Mouse (Mus musculus) neural tube, embryonic 12.5 days (tissue): ENCODE data around the gene Slc26a10. TPM values are rescaled to one million over a fixed set of nuclear protein-coding genes. Genes with fewer than 3 reads are reported as not detected.
A peak's percentile ranks its signal among the peaks of the same experiment; 100 is the strongest.

Experiments
- ATAC-seq: fragments of 200-750 bp; cut with Nextera tagmentation; 2 replicates; pipeline ENCODE4 v1.8.0; 2017; ENCODE audit warnings: low read depth, mild to moderate bottlenecking, moderate TSS enrichment, moderate library complexity; ENCODE audit not compliant: low FRiP score
- H3K27ac ChIP-seq: fragments of 300-500 bp; sonication (generic); 2 replicates; pipeline ENCODE4 v1.5.1; 2016
- H3K27me3 ChIP-seq: fragments of 300-500 bp; sonication (generic); replicated peaks from 2 replicates; pipeline ENCODE4 v1.6.1; 2016; ENCODE audit warnings: mild to moderate bottlenecking
- H3K36me3 ChIP-seq: fragments of 300-500 bp; sonication (generic); 2 replicates; pipeline ENCODE4 v1.6.1; 2016; ENCODE audit warnings: mild to moderate bottlenecking
- H3K4me1 ChIP-seq: fragments of 300-500 bp; sonication (generic); 2 replicates; pipeline ENCODE4 v1.6.1; 2016
- H3K4me2 ChIP-seq: fragments of 300-500 bp; sonication (generic); replicated peaks from 2 replicates; pipeline ENCODE4 v1.6.1; 2016; ENCODE audit warnings: mild to moderate bottlenecking
- H3K4me3 ChIP-seq: fragments of 300-500 bp; sonication (generic); 2 replicates; pipeline ENCODE4 v1.5.1; 2016
- H3K9ac ChIP-seq: fragments of 300-500 bp; sonication (generic); 2 replicates; pipeline ENCODE4 v1.6.1; 2016; ENCODE audit warnings: mild to moderate bottlenecking
- H3K9me3 ChIP-seq: fragments of 300-500 bp; sonication (generic); 2 replicates; pipeline ENCODE4 v1.6.1; 2016; ENCODE audit warnings: mild to moderate bottlenecking
- WGBS: fragments of 180-500 bp; shearing (Covaris S2); methylation state at CpG from one replicate; pipeline ENCODE4 v1.1.7; 2016; 5-methylcytosine and 5-hydroxymethylcytosine counted together
- polyA plus RNA-seq: library from polyadenylated mRNA; unstranded; fragments of >200 nt; fragmentation: Nextera tagmentation; extraction: Ambion mirVana; gene quantifications from 2 replicates; pipeline ENCODE4 v1.2.1, GENCODE M21; 2016

Slc26a10 gene
- polyA plus RNA-seq, 1 experiment from 2014 or later: 1.8 TPM

GRCm38 (mm10) chr10:127188465-127189115 is 8.1 kb upstream of the Slc26a10 start:
- Histone ChIP-seq H3K27me3 (no peaks in the 10 kb centered on the region), H3K27ac (peak overlapping the region; percentile 47), H3K9me3 (no peaks in the 10 kb centered on the region), H3K36me3 (peaks cover 33% of the 10 kb centered on the region), H3K4me3 (peak overlapping the region; percentile 76), H3K4me2 (peak overlapping the region; percentile 94), H3K4me1 (peaks cover 60% of the 10 kb centered on the region), H3K9ac (peak overlapping the region; percentile 89)
- WGBS: 0% methylated on average over 29 of the region's 46 CpGs
- peak; percentile 85 for ATAC-seq

- Histone ChIP-seq H3K36me3 (peaks cover 32% of the 10 kb centered on the region), H3K27me3 (peaks cover 4% of the 10 kb centered on the region; the same call in 1 of the 2 replicates), H3K4me2 (peak overlapping the region; percentile 94), H3K4me1 (peaks cover 59% of the 10 kb centered on the region), H3K4me3 (peak overlapping the region; percentile 76), H3K27ac (peak overlapping the region; percentile 47), H3K9me3 (no peaks in the 10 kb centered on the region), H3K9ac (peak overlapping the region; percentile 89)
- peak; percentile 19 for ATAC-seq
- WGBS: 2% methylated on average over 18 of the region's 21 CpGs
These were observed 7.6 kb upstream of the Slc26a10 start for GRCm38 (mm10) chr10:127188079-127188453.

- peak overlapping the region; percentile 47; the same call in 1 of the 2 replicates for H3K27ac ChIP-seq
- WGBS: 27% methylated on average over 10 of the region's 10 CpGs
- H3K9ac ChIP-seq: peak overlapping the region; percentile 89
- H3K4me1 ChIP-seq: peaks cover 54% of the 10 kb centered on the region
- ATAC-seq: no peak
- H3K36me3 ChIP-seq: peaks cover 27% of the 10 kb centered on the region
- no peaks in the 10 kb centered on the region for H3K9me3 ChIP-seq
- peak overlapping the region; percentile 94 for H3K4me2 ChIP-seq
- H3K27me3 ChIP-seq: peaks cover 8% of the 10 kb centered on the region
- peak overlapping the region; percentile 76 for H3K4me3 ChIP-seq
These were observed 7.1 kb upstream of the Slc26a10 start for GRCm38 (mm10) chr10:127187371-127188078.

- Histone ChIP-seq H3K9ac (no peak overlapping the region), H3K27ac (no peak overlapping the region), H3K4me3 (no peak overlapping the region), H3K9me3 (no peaks in the 10 kb centered on the region), H3K36me3 (peaks cover 24% of the 10 kb centered on the region), H3K4me2 (no peak overlapping the region), H3K27me3 (peaks cover 13% of the 10 kb centered on the region), H3K4me1 (peaks cover 50% of the 10 kb centered on the region)
- 88% methylated on average over 1 of the region's 1 CpGs for WGBS
- no peak for ATAC-seq
These were observed 6.0 kb upstream of the Slc26a10 start for GRCm38 (mm10) chr10:127186451-127186850.

- Histone ChIP-seq H3K27me3 (peaks cover 23% of the 10 kb centered on the region), H3K27ac (no peak overlapping the region), H3K4me2 (peak overlapping the region; percentile 16; the same call in 1 of the 2 replicates), H3K36me3 (peaks cover 18% of the 10 kb centered on the region), H3K9me3 (no peaks in the 10 kb centered on the region), H3K9ac (no peak overlapping the region), H3K4me1 (peaks cover 43% of the 10 kb centered on the region), H3K4me3 (no peak overlapping the region)
- no peak for ATAC-seq
- 86% methylated on average over 15 of the region's 15 CpGs for WGBS
These were observed 5.1 kb upstream of the Slc26a10 start for GRCm38 (mm10) chr10:127185506-127185905.

- no peak for ATAC-seq
- Histone ChIP-seq H3K27ac (no peak overlapping the region), H3K4me1 (peaks cover 43% of the 10 kb centered on the region), H3K4me2 (peak overlapping the region; percentile 16; the same call in 1 of the 2 replicates), H3K27me3 (peaks cover 27% of the 10 kb centered on the region), H3K9ac (no peak overlapping the region), H3K36me3 (peaks cover 18% of the 10 kb centered on the region), H3K9me3 (no peaks in the 10 kb centered on the region), H3K4me3 (no peak overlapping the region)
- 71% methylated on average over 9 of the region's 9 CpGs for WGBS
These were observed 4.7 kb upstream of the Slc26a10 start for GRCm38 (mm10) chr10:127185101-127185500.

GRCm38 (mm10) chr10:127183759-127184158 is 3.3 kb upstream of the Slc26a10 start:
- Histone ChIP-seq H3K4me2 (peak overlapping the region; percentile 32; the same call in 1 of the 2 replicates), H3K9ac (0 out of 2 replicates have a peak overlapping the region, but pooled peaks have one; percentile 33), H3K4me1 (peaks cover 40% of the 10 kb centered on the region), H3K4me3 (no peak overlapping the region), H3K36me3 (peaks cover 18% of the 10 kb centered on the region), H3K9me3 (no peaks in the 10 kb centered on the region), H3K27me3 (peaks cover 38% of the 10 kb centered on the region), H3K27ac (no peak overlapping the region)
- no peak for ATAC-seq
- WGBS: 13% methylated on average over 20 of the region's 20 CpGs

- Histone ChIP-seq H3K4me3 (no peak overlapping the region), H3K4me1 (peaks cover 43% of the 10 kb centered on the region), H3K4me2 (no peak overlapping the region), H3K36me3 (peaks cover 18% of the 10 kb centered on the region), H3K27ac (no peak overlapping the region), H3K27me3 (peaks cover 49% of the 10 kb centered on the region), H3K9ac (no peak overlapping the region), H3K9me3 (no peaks in the 10 kb centered on the region)
- WGBS: 89% methylated on average over 4 of the region's 4 CpGs
- no peak for ATAC-seq
These were observed 2.2 kb upstream of the Slc26a10 start for GRCm38 (mm10) chr10:127182624-127183023.

GRCm38 (mm10) chr10:127181566-127181965 is 1.1 kb upstream of the Slc26a10 start:
- Histone ChIP-seq H3K4me2 (no peak overlapping the region), H3K9ac (no peak overlapping the region), H3K36me3 (peaks cover 14% of the 10 kb centered on the region), H3K4me3 (no peak overlapping the region), H3K27me3 (peaks cover 59% of the 10 kb centered on the region), H3K27ac (no peak overlapping the region), H3K4me1 (peaks cover 40% of the 10 kb centered on the region), H3K9me3 (no peaks in the 10 kb centered on the region)
- no peak for ATAC-seq
- WGBS: 81% methylated on average over 6 of the region's 6 CpGs

GRCm38 (mm10) chr10:127180695-127181047 is 226 bp upstream of the Slc26a10 start:
- no peaks in the 10 kb centered on the region for H3K9me3 ChIP-seq
- no peak for ATAC-seq
- no peak overlapping the region for H3K4me3 ChIP-seq
- WGBS: 13% methylated on average over 3 of the region's 3 CpGs
- H3K4me1 ChIP-seq: peaks cover 40% of the 10 kb centered on the region
- peaks cover 66% of the 10 kb centered on the region for H3K27me3 ChIP-seq
- H3K36me3 ChIP-seq: peaks cover 9% of the 10 kb centered on the region; the same call in 1 of the 2 replicates
- H3K27ac ChIP-seq: no peak overlapping the region
- H3K9ac ChIP-seq: no peak overlapping the region
- H3K4me2 ChIP-seq: peak overlapping the region; percentile 52

GRCm38 (mm10) chr10:127178286-127179027 is 2.0 kb downstream of the Slc26a10 start:
- no peak for ATAC-seq
- 2% methylated on average over 41 of the region's 41 CpGs for whole genome bisulfite sequencing
- peaks cover 66% of the 10 kb centered on the region for H3K27me3 ChIP-seq
- H3K9ac ChIP-seq: 0 out of 2 replicates have a peak overlapping the region, but pooled peaks have one; percentile 29
- peak overlapping the region; percentile 55 for H3K4me2 ChIP-seq
- peak overlapping the region; percentile 13; the same call in 1 of the 2 replicates for H3K4me3 ChIP-seq
- H3K27ac ChIP-seq: no peak overlapping the region
- no peaks in the 10 kb centered on the region for H3K9me3 ChIP-seq
- peaks cover 4% of the 10 kb centered on the region; the same call in 1 of the 2 replicates for H3K36me3 ChIP-seq
- peaks cover 30% of the 10 kb centered on the region for H3K4me1 ChIP-seq

GRCm38 (mm10) chr10:127177719-127178118 is 2.7 kb downstream of the Slc26a10 start:
- ATAC-seq: peak; percentile 55
- Histone ChIP-seq H3K4me2 (peak overlapping the region; percentile 55), H3K4me3 (peak overlapping the region; percentile 13; the same call in 1 of the 2 replicates), H3K36me3 (no peaks in the 10 kb centered on the region), H3K9me3 (no peaks in the 10 kb centered on the region), H3K4me1 (peaks cover 30% of the 10 kb centered on the region), H3K27me3 (peaks cover 58% of the 10 kb centered on the region), H3K27ac (no peak overlapping the region), H3K9ac (0 out of 2 replicates have a peak overlapping the region, but pooled peaks have one; percentile 29)
- WGBS: under 1% methylated on average over 23 of the region's 23 CpGs
